Mouse (Mus musculus): ENCODE data around the gene Nrxn1. TPM values are rescaled to one million over a fixed set of nuclear protein-coding genes. Genes with fewer than 3 reads are reported as not detected.

The Nrxn1 gene
- polyA plus RNA-seq (2012; rRNA removed), result 2.4 and 2.7 TPM in 2 replicates

GRCm38 (mm10) chr17:91093042-91093080 lies at the start of gene Nrxn1:
TSS of gene Nrxn1 (minus strand) at chr17:91093071.
- no peaks in the 10 kb centered on the region for H3K4me1 ChIP-seq (ENCODE audit: control insufficient read depth, insufficient read depth, low read length)
- no peak for TF ChIP-seq POLR2A (IDR thresholded peaks at IDR 0.05; ENCODE audit: borderline replicate concordance, extremely low read depth, low read depth, low read length)
- TF ChIP-seq CTCF (IDR thresholded peaks at IDR 0.05; ENCODE audit: insufficient read depth, low read length), result no peak
- H3K4me3 ChIP-seq (replicated peaks; ENCODE audit: extremely low read depth, low read depth, low read length), result no peak within 1 kb of the TSS
- DNase-seq, result no peak
- WGBS, result 17% methylated on average over 1 of the region's 1 CpGs

- Histone ChIP-seq H3K4me3 (replicated peaks; ENCODE audit: extremely low read depth, low read depth, low read length) (no peak overlapping the region), H3K4me1 (ENCODE audit: control insufficient read depth, insufficient read depth, low read length) (no peaks in the 10 kb centered on the region)
- 58% methylated on average over 3 of the region's 3 CpGs for whole genome bisulfite sequencing
- TF ChIP-seq CTCF (IDR thresholded peaks at IDR 0.05; ENCODE audit: insufficient read depth, low read length) (no peak), POLR2A (IDR thresholded peaks at IDR 0.05; ENCODE audit: borderline replicate concordance, extremely low read depth, low read depth, low read length) (no peak)
- DNase-seq, result no peak
These were observed 44.0 kb upstream of the Nrxn1 start for GRCm38 (mm10) chr17:91136859-91137258.

- Histone ChIP-seq H3K4me1 (ENCODE audit: control insufficient read depth, insufficient read depth, low read length) (no peaks in the 10 kb centered on the region), H3K4me3 (replicated peaks; ENCODE audit: extremely low read depth, low read depth, low read length) (no peak overlapping the region)
- TF ChIP-seq POLR2A (IDR thresholded peaks at IDR 0.05; ENCODE audit: borderline replicate concordance, extremely low read depth, low read depth, low read length), result no peak
- TF ChIP-seq CTCF (IDR thresholded peaks at IDR 0.05; ENCODE audit: insufficient read depth, low read length), result no peak
- no peak for DNase-seq
- WGBS, result 66% methylated on average over 3 of the region's 3 CpGs
These were observed 20.2 kb upstream of the Nrxn1 start for GRCm38 (mm10) chr17:91112880-91113628.

- Histone ChIP-seq H3K4me1 (ENCODE audit: control insufficient read depth, insufficient read depth, low read length) (no peaks in the 10 kb centered on the region), H3K4me3 (replicated peaks; ENCODE audit: extremely low read depth, low read depth, low read length) (no peak overlapping the region)
- no peak for TF ChIP-seq CTCF (IDR thresholded peaks at IDR 0.05; ENCODE audit: insufficient read depth, low read length)
- TF ChIP-seq POLR2A (IDR thresholded peaks at IDR 0.05; ENCODE audit: borderline replicate concordance, extremely low read depth, low read depth, low read length), result no peak
- WGBS, result 93% methylated on average over 1 of the region's 1 CpGs
- no peak for DNase-seq
These were observed 19.2 kb upstream of the Nrxn1 start for GRCm38 (mm10) chr17:91112085-91112484.

- Histone ChIP-seq H3K4me1 (ENCODE audit: control insufficient read depth, insufficient read depth, low read length) (no peaks in the 10 kb centered on the region), H3K4me3 (replicated peaks; ENCODE audit: extremely low read depth, low read depth, low read length) (no peak overlapping the region)
- DNase-seq, result no peak
- no peak for TF ChIP-seq CTCF (IDR thresholded peaks at IDR 0.05; ENCODE audit: insufficient read depth, low read length)
- no peak for TF ChIP-seq POLR2A (IDR thresholded peaks at IDR 0.05; ENCODE audit: borderline replicate concordance, extremely low read depth, low read depth, low read length)
- WGBS, result 33% methylated on average over 12 of the region's 12 CpGs
These were observed 407 bp upstream of the Nrxn1 start for GRCm38 (mm10) chr17:91093081-91093875.

GRCm38 (mm10) chr17:91092421-91093041 lies 340 bp downstream of the Nrxn1 start:
- DNase-seq, result no peak
- Histone ChIP-seq H3K4me1 (ENCODE audit: control insufficient read depth, insufficient read depth, low read length) (no peaks in the 10 kb centered on the region), H3K4me3 (replicated peaks; ENCODE audit: extremely low read depth, low read depth, low read length) (no peak overlapping the region)
- 3% methylated on average over 21 of the region's 21 CpGs for WGBS
- no peak for TF ChIP-seq POLR2A (IDR thresholded peaks at IDR 0.05; ENCODE audit: borderline replicate concordance, extremely low read depth, low read depth, low read length)
- no peak for TF ChIP-seq CTCF (IDR thresholded peaks at IDR 0.05; ENCODE audit: insufficient read depth, low read length)

- no peak overlapping the region for H3K4me3 ChIP-seq (replicated peaks; ENCODE audit: extremely low read depth, low read depth, low read length)
- 69% methylated on average over 1 of the region's 1 CpGs for WGBS
- TF ChIP-seq CTCF (IDR thresholded peaks at IDR 0.05; ENCODE audit: insufficient read depth, low read length), result no peak
- TF ChIP-seq POLR2A (IDR thresholded peaks at IDR 0.05; ENCODE audit: borderline replicate concordance, extremely low read depth, low read depth, low read length), result no peak
- no peaks in the 10 kb centered on the region for H3K4me1 ChIP-seq (ENCODE audit: control insufficient read depth, insufficient read depth, low read length)
- no peak for DNase-seq
These were observed 2.2 kb downstream of the Nrxn1 start for GRCm38 (mm10) chr17:91090631-91091030.

GRCm38 (mm10) chr17:91088991-91089390 lies 3.9 kb downstream of the Nrxn1 start:
- WGBS, result 79% methylated on average over 11 of the region's 11 CpGs
- DNase-seq, result no peak
- Histone ChIP-seq H3K4me3 (replicated peaks; ENCODE audit: extremely low read depth, low read depth, low read length) (no peak overlapping the region), H3K4me1 (ENCODE audit: control insufficient read depth, insufficient read depth, low read length) (no peaks in the 10 kb centered on the region)
- TF ChIP-seq CTCF (IDR thresholded peaks at IDR 0.05; ENCODE audit: insufficient read depth, low read length) (no peak), POLR2A (IDR thresholded peaks at IDR 0.05; ENCODE audit: borderline replicate concordance, extremely low read depth, low read depth, low read length) (no peak)

GRCm38 (mm10) chr17:91088037-91088715 lies 4.7 kb downstream of the Nrxn1 start:
- 70% methylated on average over 82 of the region's 82 CpGs for WGBS

More at GRCm38 (mm10) chr17:91088037-91088715, 4.7 kb downstream of the Nrxn1 start:
- Histone ChIP-seq H3K4me1 (ENCODE audit: control insufficient read depth, insufficient read depth, low read length) (no peaks in the 10 kb centered on the region), H3K4me3 (replicated peaks; ENCODE audit: extremely low read depth, low read depth, low read length) (no peak overlapping the region)
- DNase-seq, result no peak
- TF ChIP-seq CTCF (IDR thresholded peaks at IDR 0.05; ENCODE audit: insufficient read depth, low read length) (no peak), POLR2A (IDR thresholded peaks at IDR 0.05; ENCODE audit: borderline replicate concordance, extremely low read depth, low read depth, low read length) (no peak)
